Mouse (Mus musculus): Measurements from ENCODE around the gene Smarca4. TPM values are rescaled to one million over a fixed set of nuclear protein-coding genes. Genes with fewer than 3 reads are reported as not detected.
A peak's percentile ranks its signal among the peaks of the same experiment; 100 is the strongest.

Smarca4 gene
- total RNA-seq, 2 experiments from 2014 or later = 117 to 124 TPM

- intact Hi-C loops (cut with DNase I) = no loop called here
- DNase-seq (ENCODE audit: extremely low spot score in 1 of 2, low spot score in 2 of 2) = no peak
- H3K4me3 ChIP-seq = no peak overlapping the region
- no peak for TF ChIP-seq CTCF (IDR thresholded peaks at IDR 0.05)
- H3K27ac ChIP-seq = no peak overlapping the region
These were observed 110.4 kb downstream of the Smarca4 start for GRCm38 (mm10) chr9:21726218-21726975.

GRCm38 (mm10) chr9:21728261-21728832 lies 112.4 kb downstream of the Smarca4 start:
- no peak overlapping the region for H3K4me3 ChIP-seq
- H3K27ac ChIP-seq = no peak overlapping the region
- TF ChIP-seq CTCF (IDR thresholded peaks at IDR 0.05) = no peak
- intact Hi-C loops (cut with DNase I) = no loop called here
- DNase-seq (ENCODE audit: extremely low spot score in 1 of 2, low spot score in 2 of 2) = no peak

GRCm38 (mm10) chr9:21729264-21729663 lies 113.3 kb downstream of the Smarca4 start:
- H3K27ac ChIP-seq = no peak overlapping the region
- no peak overlapping the region for H3K4me3 ChIP-seq
- no peak for TF ChIP-seq CTCF (IDR thresholded peaks at IDR 0.05)
- intact Hi-C loops (cut with DNase I) = no loop called here
- no peak for DNase-seq (ENCODE audit: extremely low spot score in 1 of 2, low spot score in 2 of 2)

GRCm38 (mm10) chr9:21732288-21732687 lies 116.3 kb downstream of the Smarca4 start:
- DNase-seq (ENCODE audit: extremely low spot score in 1 of 2, low spot score in 2 of 2) = no peak
- Histone ChIP-seq H3K27ac (no peak overlapping the region), H3K4me3 (no peak overlapping the region)
- intact Hi-C loops (cut with DNase I) = no loop called here
- no peak for TF ChIP-seq CTCF (IDR thresholded peaks at IDR 0.05)

- H3K4me3 ChIP-seq = no peak overlapping the region
- H3K27ac ChIP-seq = no peak overlapping the region
- no peak for DNase-seq (ENCODE audit: extremely low spot score in 1 of 2, low spot score in 2 of 2)
- intact Hi-C loops (cut with DNase I) = no loop called here
- no peak for TF ChIP-seq CTCF (IDR thresholded peaks at IDR 0.05)
These were observed 117.5 kb downstream of the Smarca4 start for GRCm38 (mm10) chr9:21733446-21733845.

GRCm38 (mm10) chr9:21733989-21734388 lies 118.0 kb downstream of the Smarca4 start:
- intact Hi-C loops (cut with DNase I) = no loop called here
- Histone ChIP-seq H3K27ac (no peak overlapping the region), H3K4me3 (no peak overlapping the region)
- no peak for DNase-seq (ENCODE audit: extremely low spot score in 1 of 2, low spot score in 2 of 2)
- TF ChIP-seq CTCF (IDR thresholded peaks at IDR 0.05) = no peak

GRCm38 (mm10) chr9:21735126-21735525 lies 119.2 kb downstream of the Smarca4 start:
- Histone ChIP-seq H3K4me3 (no peak overlapping the region), H3K27ac (no peak overlapping the region)
- intact Hi-C loops (cut with DNase I) = no loop called here
- no peak for DNase-seq (ENCODE audit: extremely low spot score in 1 of 2, low spot score in 2 of 2)
- no peak for TF ChIP-seq CTCF (IDR thresholded peaks at IDR 0.05)

GRCm38 (mm10) chr9:21736580-21736979 lies 120.6 kb downstream of the Smarca4 start:
- intact Hi-C loops (cut with DNase I) = no loop called here
- Histone ChIP-seq H3K27ac (peak overlapping the region; percentile 7; the same call in 1 of the 2 replicates), H3K4me3 (no peak overlapping the region)
- no peak for TF ChIP-seq CTCF (IDR thresholded peaks at IDR 0.05)
- no peak for DNase-seq (ENCODE audit: extremely low spot score in 1 of 2, low spot score in 2 of 2)

- intact Hi-C loops (cut with DNase I) = no loop called here
- no peak for TF ChIP-seq CTCF (IDR thresholded peaks at IDR 0.05)
These were observed 121.2 kb downstream of the Smarca4 start for GRCm38 (mm10) chr9:21737188-21737587.

GRCm38 (mm10) chr9:21738776-21739175 lies 122.8 kb downstream of the Smarca4 start:
- no peak for DNase-seq (ENCODE audit: extremely low spot score in 1 of 2, low spot score in 2 of 2)
- H3K27ac ChIP-seq = no peak overlapping the region
- no peak overlapping the region for H3K4me3 ChIP-seq
- intact Hi-C loops (cut with DNase I) = no loop called here
- no peak for TF ChIP-seq CTCF (IDR thresholded peaks at IDR 0.05)

More at GRCm38 (mm10) chr9:21737188-21737587, 121.2 kb downstream of the Smarca4 start:
- no peak overlapping the region for H3K4me3 ChIP-seq
- H3K27ac ChIP-seq = peak overlapping the region; percentile 7
- DNase-seq (ENCODE audit: extremely low spot score in 1 of 2, low spot score in 2 of 2) = no peak

GRCm38 (mm10) chr9:21740427-21740826 lies 124.5 kb downstream of the Smarca4 start:
- TF ChIP-seq CTCF (IDR thresholded peaks at IDR 0.05) = no peak
- intact Hi-C loops (cut with DNase I) = no loop called here

GRCm38 (mm10) chr9:21741514-21741913 lies 125.5 kb downstream of the Smarca4 start:
- intact Hi-C loops (cut with DNase I) = no loop called here
- Histone ChIP-seq H3K4me3 (no peak overlapping the region), H3K27ac (no peak overlapping the region)
- no peak for TF ChIP-seq CTCF (IDR thresholded peaks at IDR 0.05)
- no peak for DNase-seq (ENCODE audit: extremely low spot score in 1 of 2, low spot score in 2 of 2)

More at GRCm38 (mm10) chr9:21740427-21740826, 124.5 kb downstream of the Smarca4 start:
- no peak overlapping the region for H3K4me3 ChIP-seq
- H3K27ac ChIP-seq = no peak overlapping the region
- no peak for DNase-seq (ENCODE audit: extremely low spot score in 1 of 2, low spot score in 2 of 2)
